Mouse (Mus musculus) MEL-GATA-1-ER (cell line): ENCODE results near the gene Pmel.
"Not testable (repeated sequence)": the region's sequence is repeated elsewhere in the genome, so short reads cannot be mapped to it uniquely, and the experiment has no call there.

Source experiments
- DNase-seq: peaks from one replicate; pipeline ENCODE4 v3.0.0-alpha.2; 2012; ENCODE audit warnings: low read depth; ENCODE audit errors: extremely low read depth

The Pmel gene

GRCm38 (mm10) chr10:128702328-128703007, 1.5 kb upstream of the Pmel start:
- DNase-seq = peak; percentile 51

DNA sequence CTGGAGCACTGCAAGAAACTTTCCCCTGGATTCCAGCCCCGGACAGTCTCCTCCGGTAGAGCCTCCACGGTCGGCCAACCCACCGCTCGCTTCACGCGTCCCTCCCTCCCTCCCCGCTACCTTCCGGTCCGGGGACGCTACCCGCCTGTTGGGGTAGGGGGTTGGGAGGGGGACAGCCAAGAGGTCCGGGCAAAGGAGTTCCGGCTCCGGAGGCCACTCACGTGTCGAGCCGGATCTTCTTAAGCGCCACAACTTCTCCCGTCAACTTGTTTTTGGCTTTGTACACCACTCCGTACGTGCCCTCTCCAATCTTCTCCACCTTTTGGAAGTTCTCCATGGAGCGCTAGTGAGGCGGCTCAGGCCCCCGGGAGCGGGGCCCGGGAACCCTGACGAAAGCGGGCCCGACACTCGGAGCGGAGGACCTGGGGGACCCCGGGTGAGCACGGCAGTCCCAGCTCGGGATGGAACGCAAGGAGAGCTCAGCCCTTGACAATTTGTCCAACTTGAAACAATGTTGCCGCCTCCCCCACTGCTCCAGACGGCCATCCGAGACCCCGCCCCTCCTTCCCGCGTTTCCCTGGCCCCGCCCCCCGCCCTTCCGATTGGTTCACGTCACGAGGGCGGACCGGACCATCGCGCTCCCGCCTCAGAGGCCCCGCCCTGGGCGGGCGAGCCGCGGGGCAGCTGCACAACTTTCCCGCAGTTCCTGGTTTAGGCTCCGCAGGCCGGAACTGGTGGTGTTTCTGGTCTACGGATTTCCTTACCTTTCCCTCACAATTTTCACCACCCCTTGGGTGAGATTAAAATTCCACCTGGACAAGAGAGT, 709 bp downstream of the Pmel start, which contains the start of gene Cdk2:
TSS of gene Cdk2 (minus strand) at position 541 of the 826 bp plus-strand sequence.
- peak; percentile 61 for DNase-seq

DNA sequence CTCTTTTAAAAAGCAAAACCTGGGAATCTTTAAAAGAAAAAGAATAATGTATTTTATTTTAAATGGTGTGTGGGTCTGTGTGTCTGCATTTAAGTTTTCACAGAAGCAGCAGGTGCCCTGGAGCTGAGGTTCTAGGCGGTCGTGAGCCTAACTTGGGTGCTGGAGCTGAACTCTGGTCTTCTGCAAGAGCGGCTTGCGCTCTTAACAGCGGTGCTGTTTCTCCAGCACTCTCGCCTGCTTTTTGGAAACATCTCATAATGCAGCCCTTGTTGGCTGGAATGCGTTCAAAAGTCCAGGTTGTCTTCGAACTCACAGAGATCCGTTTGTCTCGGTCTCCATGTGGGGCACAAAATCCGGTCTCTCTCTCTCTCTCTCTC, 1.3 kb downstream of the Pmel start:
- DNase-seq = no peak

GRCm38 (mm10) chr10:128711318-128711717, 7.3 kb downstream of the Pmel start:
- DNase-seq = not testable (repeated sequence)

- DNase-seq = peak; percentile 66
These were observed 11.9 kb downstream of the Pmel start for GRCm38 (mm10) chr10:128715559-128716537.

GRCm38 (mm10) chr10:128725466-128725865, 21.5 kb downstream of the Pmel start:
- not testable (repeated sequence) for DNase-seq

DNA sequence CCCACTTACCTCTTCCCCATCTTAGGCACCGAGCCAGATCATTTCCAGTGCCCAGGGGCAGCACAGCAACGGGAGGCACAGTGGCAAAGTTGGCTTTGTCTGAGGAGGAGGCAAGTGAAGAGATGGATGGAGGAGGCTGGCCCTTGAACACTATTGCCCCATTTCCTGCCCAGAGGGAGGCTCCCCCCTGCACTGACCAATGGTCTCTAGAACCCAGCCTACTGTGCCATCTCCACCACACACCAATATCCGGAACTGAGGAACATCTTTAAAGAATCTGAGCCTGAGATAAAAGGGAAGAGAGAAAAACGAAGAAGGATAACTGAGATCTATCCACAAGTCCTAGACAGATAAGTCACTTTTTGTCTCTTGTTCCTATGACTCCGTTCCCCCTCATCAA, 24.1 kb downstream of the Pmel start:
- no peak for DNase-seq

DNA sequence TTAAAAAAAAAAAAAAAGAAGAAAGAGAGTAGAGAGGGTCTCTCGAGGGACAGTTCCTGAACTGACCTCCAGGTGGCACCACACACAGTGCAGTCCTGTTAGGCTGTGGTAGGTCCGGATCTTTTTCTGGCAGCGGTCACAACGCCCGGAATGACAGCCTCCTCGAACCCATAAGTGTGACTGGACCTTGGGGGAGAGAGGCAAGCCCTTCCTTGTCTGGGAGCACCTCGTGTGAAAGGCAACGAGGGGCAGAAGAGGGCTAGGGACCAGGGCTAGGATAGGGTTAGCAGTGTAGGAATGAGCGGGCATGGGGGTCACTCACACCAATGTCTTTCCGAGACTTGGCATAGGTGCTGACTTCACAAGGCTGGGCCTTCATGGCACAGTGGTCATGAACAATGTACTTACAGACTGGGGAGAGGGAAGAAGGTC, 27.0 kb downstream of the Pmel start:
- DNase-seq = no peak

GRCm38 (mm10) chr10:128731992-128732391, 28.0 kb downstream of the Pmel start:
- DNase-seq = no peak

- no peak for DNase-seq
These were observed 33.4 kb downstream of the Pmel start for GRCm38 (mm10) chr10:128737435-128737834.

DNA sequence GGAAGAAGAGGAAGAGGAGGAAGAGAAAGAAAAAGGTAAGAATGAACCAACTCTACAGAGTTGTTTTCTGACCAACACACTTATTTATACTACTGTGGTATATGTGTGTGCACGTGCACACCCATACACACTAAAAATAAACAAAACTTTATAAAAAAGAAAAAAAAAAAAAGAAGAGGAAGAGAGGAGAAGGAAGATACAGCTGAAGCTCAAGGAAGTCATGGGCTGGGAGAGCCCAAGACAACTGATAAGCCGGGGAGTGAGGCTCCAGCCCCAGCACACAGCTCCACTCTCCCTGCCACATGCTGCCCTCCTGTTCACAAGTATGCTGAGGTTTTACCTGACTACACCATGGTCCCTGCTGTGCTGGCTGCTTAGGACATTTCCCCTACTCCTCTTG, 36.3 kb downstream of the Pmel start:
- DNase-seq = peak; percentile 73

GRCm38 (mm10) chr10:128742616-128743015, 38.6 kb downstream of the Pmel start:
- no peak for DNase-seq

DNA sequence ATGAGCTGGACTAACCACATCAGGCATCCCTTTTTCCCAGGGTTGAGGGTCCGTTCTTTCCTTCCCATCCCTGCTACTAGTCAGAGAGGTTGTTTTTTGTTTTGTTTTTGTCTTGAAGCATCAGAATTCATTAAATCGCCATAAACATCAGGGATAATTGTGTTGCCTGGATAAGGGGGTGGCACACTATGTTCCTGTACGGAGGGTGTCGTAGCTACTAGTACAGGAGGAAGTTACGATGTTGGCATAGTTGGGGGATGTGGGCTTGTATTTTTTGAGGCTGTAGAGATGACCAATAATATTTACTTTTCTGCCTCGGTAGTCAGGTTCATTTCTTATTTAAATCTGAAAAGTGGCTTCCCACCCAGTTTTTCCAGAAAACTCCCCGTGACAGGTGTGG, 39.2 kb downstream of the Pmel start:
- DNase-seq = no peak

- no peak for DNase-seq
These were observed 39.8 kb downstream of the Pmel start for GRCm38 (mm10) chr10:128743791-128744191.

GRCm38 (mm10) chr10:128744211-128744610, 40.2 kb downstream of the Pmel start:
- no peak for DNase-seq

DNA sequence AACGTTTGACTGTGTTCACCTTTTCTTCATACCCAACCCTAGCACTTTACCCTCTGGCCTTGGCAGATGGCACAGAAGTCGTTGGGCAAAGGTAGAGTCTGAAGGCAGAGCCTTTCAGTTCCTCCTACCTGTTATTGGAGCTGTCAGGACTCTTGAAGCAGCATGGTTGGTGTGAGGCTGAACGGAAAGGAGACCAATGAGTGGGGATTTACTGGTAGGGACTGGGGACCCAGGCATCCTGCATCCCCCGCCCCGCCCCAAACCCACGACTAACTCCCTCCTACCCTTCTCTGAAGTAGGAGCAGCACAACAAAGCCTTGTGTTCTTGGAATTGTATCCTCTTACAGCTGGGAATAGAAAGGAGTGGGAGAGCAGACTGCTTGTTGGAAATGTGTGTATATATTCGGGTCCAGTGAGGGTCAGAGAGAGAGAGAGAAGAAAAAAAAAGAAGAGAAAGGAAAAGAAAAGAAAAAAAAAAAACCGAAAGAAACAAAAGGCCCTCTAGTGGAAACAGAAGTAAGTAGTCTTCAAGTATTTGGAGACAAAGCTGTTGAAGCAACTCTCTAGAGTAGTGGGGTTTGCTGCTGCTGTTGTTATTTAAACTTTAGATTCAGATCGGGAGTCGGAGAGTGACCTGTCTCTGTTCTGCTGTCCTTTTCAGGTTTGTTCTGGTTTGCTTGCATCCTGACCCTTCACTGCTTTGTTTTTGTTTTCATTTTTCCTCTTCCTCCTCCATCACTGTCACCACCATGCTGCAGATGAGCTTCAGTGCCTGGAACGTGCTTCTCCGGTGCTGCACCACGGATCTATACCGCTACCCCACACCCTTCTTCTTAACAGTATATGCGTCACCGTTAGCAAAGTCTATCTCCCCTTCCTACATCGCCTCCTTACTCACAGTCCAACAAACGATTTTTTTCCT, 40.9 kb downstream of the Pmel start, which contains the start of gene Dgka:
TSS of gene Dgka (minus strand) at position 176 of the 922 bp plus-strand sequence.
- DNase-seq = peak; percentile 53

GRCm38 (mm10) chr10:128745946-128746613, 42.1 kb downstream of the Pmel start:
- no peak for DNase-seq

DNA sequence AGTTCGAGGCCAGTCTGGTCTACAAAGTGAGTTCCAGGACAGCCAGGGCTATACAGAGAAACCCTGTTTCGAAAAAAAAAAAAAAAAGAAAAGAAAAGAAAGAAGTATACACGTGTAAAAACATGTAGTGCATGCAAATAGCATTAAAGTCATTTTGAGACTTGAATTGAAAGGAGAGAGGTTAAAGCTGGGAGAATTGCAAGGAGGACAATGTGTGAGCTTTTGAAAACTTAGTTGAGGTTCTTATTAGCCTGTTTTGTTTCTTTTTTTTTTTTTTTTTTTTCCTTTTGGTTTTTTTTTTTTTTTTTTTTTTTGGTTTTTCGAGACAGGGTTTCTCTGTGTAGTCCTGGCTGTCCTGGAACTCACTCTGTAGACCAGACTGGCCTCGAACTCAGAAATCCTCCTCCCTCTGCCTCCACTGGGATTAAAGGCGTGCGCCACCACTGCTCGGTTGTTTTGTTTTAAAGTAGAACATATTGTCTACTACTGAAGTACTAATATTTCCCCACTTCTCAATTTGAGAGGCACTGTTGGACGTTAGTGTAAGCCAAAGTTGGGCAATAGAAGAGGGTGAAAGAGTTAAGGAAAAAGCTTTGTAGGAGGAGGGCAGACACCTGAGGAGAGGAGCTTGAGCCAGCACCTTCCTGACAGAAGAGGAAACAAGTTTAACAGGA, 43.1 kb downstream of the Pmel start:
- DNase-seq = no peak

DNA sequence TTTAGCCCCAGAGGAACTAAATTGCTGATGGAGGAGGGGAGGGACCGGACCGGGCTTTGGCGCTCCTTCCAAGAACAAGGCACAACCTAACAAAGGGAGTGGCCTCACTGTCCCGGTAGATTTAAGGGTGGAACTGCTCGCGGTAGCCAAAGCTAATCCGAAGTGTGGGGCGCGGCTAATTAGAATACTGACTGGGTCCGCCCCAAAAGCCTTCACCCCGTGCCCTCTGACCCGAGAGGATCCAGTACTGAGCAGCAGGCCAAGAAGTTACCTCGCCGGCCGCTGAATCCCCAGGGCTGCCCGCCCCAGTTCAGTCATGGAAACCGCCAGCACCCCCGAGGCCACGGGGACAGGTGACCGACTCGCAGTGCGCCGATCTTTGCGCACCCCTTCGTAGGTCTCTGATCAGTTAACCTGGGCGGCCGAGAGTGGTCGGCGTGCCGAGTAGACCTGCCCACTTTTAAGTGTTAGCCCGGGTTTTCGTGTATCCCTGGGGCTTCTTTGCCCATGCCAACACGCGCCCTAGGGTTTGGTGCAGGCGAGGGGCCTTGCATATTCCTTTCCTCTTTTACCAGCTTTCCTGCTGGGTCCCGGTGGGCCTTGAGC, 43.8 kb downstream of the Pmel start, which contains the start of gene Pym1:
TSS of gene Pym1 (plus strand) at position 244 of the 606 bp plus-strand sequence.
- DNase-seq = peak; percentile 82
